Mouse (Mus musculus): ENCODE results near the gene Prdx5.

Prdx5 gene

GRCm38 (mm10) chr19:6909507-6910289 lies at the start of gene Prdx5, which contains the start of gene Trmt112:
TSS of gene Prdx5 (minus strand) at chr19:6910106.
TSS of gene Trmt112 (plus strand) at chr19:6909698.
- peak; percentile 92 for DNase-seq (ENCODE audit: extremely low read depth, insufficient read length, low spot score)

GRCm38 (mm10) chr19:6956461-6956860 lies 46.6 kb upstream of the Prdx5 start:
- no peak for DNase-seq (ENCODE audit: extremely low read depth, insufficient read length, low spot score)

- DNase-seq (ENCODE audit: extremely low read depth, insufficient read length, low spot score): no peak
Observed at GRCm38 (mm10) chr19:6955424-6955823, 45.5 kb upstream of the Prdx5 start.

GRCm38 (mm10) chr19:6954046-6954445 lies 44.1 kb upstream of the Prdx5 start:
- peak; percentile 42 for DNase-seq (ENCODE audit: extremely low read depth, insufficient read length, low spot score)

GRCm38 (mm10) chr19:6952712-6953037 lies 42.8 kb upstream of the Prdx5 start:
- DNase-seq (ENCODE audit: extremely low read depth, insufficient read length, low spot score): no peak

- DNase-seq (ENCODE audit: extremely low read depth, insufficient read length, low spot score): peak; percentile 82
Observed at GRCm38 (mm10) chr19:6951994-6952711, 42.2 kb upstream of the Prdx5 start.

GRCm38 (mm10) chr19:6951381-6951968 lies 41.6 kb upstream of the Prdx5 start:
- peak; percentile 88 for DNase-seq (ENCODE audit: extremely low read depth, insufficient read length, low spot score)

GRCm38 (mm10) chr19:6950613-6951153 lies 40.8 kb upstream of the Prdx5 start:
- peak; percentile 74 for DNase-seq (ENCODE audit: extremely low read depth, insufficient read length, low spot score)

- DNase-seq (ENCODE audit: extremely low read depth, insufficient read length, low spot score): no peak
Observed at GRCm38 (mm10) chr19:6949951-6950350, 40.0 kb upstream of the Prdx5 start.

- DNase-seq (ENCODE audit: extremely low read depth, insufficient read length, low spot score): no peak
Observed at GRCm38 (mm10) chr19:6949532-6949931, 39.6 kb upstream of the Prdx5 start.

- no peak for DNase-seq (ENCODE audit: extremely low read depth, insufficient read length, low spot score)
Observed at GRCm38 (mm10) chr19:6948186-6948585, 38.3 kb upstream of the Prdx5 start.

GRCm38 (mm10) chr19:6947742-6948141 lies 37.8 kb upstream of the Prdx5 start:
- DNase-seq (ENCODE audit: extremely low read depth, insufficient read length, low spot score): no peak

GRCm38 (mm10) chr19:6943709-6944108 lies 33.8 kb upstream of the Prdx5 start:
- no peak for DNase-seq (ENCODE audit: extremely low read depth, insufficient read length, low spot score)

- DNase-seq (ENCODE audit: extremely low read depth, insufficient read length, low spot score): no peak
Observed at GRCm38 (mm10) chr19:6942764-6943163, 32.9 kb upstream of the Prdx5 start.

GRCm38 (mm10) chr19:6942249-6942691 lies 32.4 kb upstream of the Prdx5 start, which contains the start of gene Gpr137:
TSS of gene Gpr137 (minus strand) at chr19:6942480.
- peak; percentile 94 for DNase-seq (ENCODE audit: extremely low read depth, insufficient read length, low spot score)

GRCm38 (mm10) chr19:6941372-6942248 lies 31.7 kb upstream of the Prdx5 start, which contains the start of gene Bad:
TSS of gene Bad (plus strand) at chr19:6941861.
- DNase-seq (ENCODE audit: extremely low read depth, insufficient read length, low spot score): peak; percentile 90

GRCm38 (mm10) chr19:6940396-6941351 lies 30.8 kb upstream of the Prdx5 start:
- no peak for DNase-seq (ENCODE audit: extremely low read depth, insufficient read length, low spot score)

- DNase-seq (ENCODE audit: extremely low read depth, insufficient read length, low spot score): no peak
Observed at GRCm38 (mm10) chr19:6939106-6940002, 29.4 kb upstream of the Prdx5 start.
